Mouse (Mus musculus): Measurements from ENCODE around the gene Gapdh.

DNA sequence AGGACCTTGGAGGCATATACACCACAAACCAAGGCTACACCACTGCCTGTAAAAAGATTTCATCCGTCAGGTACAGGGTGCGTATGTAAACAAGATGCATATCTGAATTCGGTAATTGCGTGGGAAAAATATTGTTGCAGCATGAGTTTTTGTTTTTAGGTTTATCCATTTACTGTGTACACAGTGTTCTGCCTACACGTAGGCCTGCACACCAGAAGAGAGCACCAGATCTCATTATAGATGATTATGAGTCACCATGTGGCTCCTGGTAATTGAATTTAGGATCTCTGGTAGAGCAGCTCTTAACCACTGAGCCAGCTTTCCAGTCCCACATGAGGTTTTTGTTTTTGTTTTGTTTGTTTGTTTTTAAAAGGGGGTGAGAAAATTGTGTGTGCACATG is 30.9 kb upstream of the Gapdh start:
- TF ChIP-seq CTCF (IDR thresholded peaks at IDR 0.05; ENCODE audit: low read depth) (no peak), EP300 (optimal IDR thresholded peaks at IDR 0.05) (no peak)

Measured in stomach, postnatal 0 days (tissue).